Comparison of ENCODE assay signal across 29 mouse cellular contexts in the genomic region with DNA sequence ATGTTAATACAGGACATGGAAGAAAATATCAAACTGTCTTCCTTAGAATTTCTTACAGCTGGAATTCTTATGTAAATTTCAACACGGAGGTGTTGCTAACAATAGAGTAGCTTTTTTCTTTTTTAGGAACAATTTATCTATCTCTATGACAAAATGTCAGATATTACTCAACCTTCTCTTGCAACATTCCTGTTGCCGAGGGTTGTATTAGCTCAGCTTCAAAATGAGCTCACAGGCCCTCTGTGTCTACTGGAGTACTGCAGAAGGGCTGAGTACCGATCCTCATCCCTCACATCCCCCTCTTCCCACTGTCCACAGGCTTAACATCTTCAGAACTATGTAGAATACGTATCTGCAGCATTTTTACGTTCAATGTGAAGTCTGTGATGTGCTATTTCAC.
A peak's percentile ranks its signal among the peaks of the same experiment; 100 is the strongest.
DNase-seq lines count a peak whose midpoint lies in the region; ATAC-seq and TF ChIP-seq lines count a peak whose summit lies in the region.
"Had no signal": no experiment of that assay in that cellular context is flagged by ENCODE, and none has a peak within 500 bp of the region (broad histone marks: within the 10 kb centered on the region; RNA-seq: fewer than 3 reads in every experiment).

No protein-coding gene starts in this region.

- TF ChIP-seq CTCF in liver, postnatal 0 days (IDR thresholded peaks at IDR 0.05; ENCODE audit: low read depth): no peak
- TF ChIP-seq CTCF in gastrocnemius, adult 2 months (IDR thresholded peaks at IDR 0.05): no peak

- peak; percentile 13 for DNase-seq in adrenal gland, adult 2 months
- DNase-seq in adrenal gland, adult 8-10 months: no peak
- no peak for DNase-seq in liver, postnatal 0 days
- DNase-seq in liver (no peak), NIH3T3 (ENCODE audit: low read depth) (peak; percentile 48)
- DNase-seq in right cerebral cortex, postnatal 4 days: no peak
- no peak for DNase-seq in gastrocnemius, adult 2 months
- DNase-seq: cerebellum, adult 8-10 months; cerebellum, postnatal 25 days; gastrocnemius, postnatal 25 days; heart, postnatal 14 days; kidney, adult 18-20 months; kidney, postnatal 36 days; left cerebral cortex, postnatal 4 days; lung, adult 2 months; right cerebral cortex, postnatal 14 days; thymus, postnatal 14 days had no signal

- 60% methylated on average over 5 of the region's 5 CpGs for WGBS in liver, postnatal 0 days (ENCODE audit: insufficient replicate concordance)

- no peak overlapping the region for H3K4me2 ChIP-seq in liver, postnatal 0 days (ENCODE audit: low read depth, low read length)
- H3K4me2 ChIP-seq: embryonic facial prominence, embryonic 15.5 days; forebrain, embryonic 12.5 days; neural tube, embryonic 12.5 days had no signal

- H3K9ac ChIP-seq in liver, postnatal 0 days (replicated peaks): no peak overlapping the region
- H3K9ac ChIP-seq: embryonic facial prominence, embryonic 15.5 days; forebrain, embryonic 12.5 days; neural tube, embryonic 12.5 days had no signal

- intact Hi-C loops in gastrocnemius, adult 2 months (cut with DNase I): no loop called here

- H3K9me3 ChIP-seq in liver, postnatal 0 days (ENCODE audit: low read length): no peaks in the 10 kb centered on the region
- H3K9me3 ChIP-seq: embryonic facial prominence, embryonic 10.5 days; embryonic facial prominence, embryonic 15.5 days; forebrain, embryonic 12.5 days; hindbrain, embryonic 10.5 days; midbrain, embryonic 10.5 days; neural tube, embryonic 12.5 days had no signal

- H3K27me3 ChIP-seq in liver, postnatal 0 days (ENCODE audit: insufficient read depth, low read length): no peaks in the 10 kb centered on the region
- H3K27me3 ChIP-seq: embryonic facial prominence, embryonic 15.5 days; forebrain, embryonic 12.5 days; neural tube, embryonic 12.5 days had no signal

- H3K4me3 ChIP-seq in liver, postnatal 0 days (ENCODE audit: low read depth, low read length): no peak overlapping the region
- H3K4me3 ChIP-seq in gastrocnemius, adult 2 months: no peak overlapping the region
- H3K4me3 ChIP-seq: embryonic facial prominence, embryonic 10.5 days; embryonic facial prominence, embryonic 15.5 days; forebrain, embryonic 12.5 days; hindbrain, embryonic 10.5 days; layer of hippocampus, adult 2 months; midbrain, embryonic 10.5 days; myocyte; neural tube, embryonic 12.5 days had no signal

- H3K4me1 ChIP-seq in liver, postnatal 0 days (ENCODE audit: insufficient read depth): 0 out of 2 replicates have a peak, but pooled peaks cover 3% of the 10 kb centered on the region
- H3K4me1 ChIP-seq: embryonic facial prominence, embryonic 10.5 days; embryonic facial prominence, embryonic 15.5 days; forebrain, embryonic 12.5 days; hindbrain, embryonic 10.5 days; midbrain, embryonic 10.5 days; neural tube, embryonic 12.5 days had no signal

- TF ChIP-seq EP300 in liver, postnatal 0 days (IDR thresholded peaks at IDR 0.05; ENCODE audit: low read depth): no peak

- peak; percentile 74 for ATAC-seq in liver, postnatal 0 days
- peak; percentile 79 for ATAC-seq in megakaryocyte, adult 5-6 weeks (ENCODE audit: poor library complexity, severe bottlenecking)
- ATAC-seq: hindbrain, embryonic 16.5 days; midbrain, embryonic 16.5 days had no signal

- H3K36me3 ChIP-seq in liver, postnatal 0 days (replicated peaks; ENCODE audit: insufficient read depth, low read length): no peaks in the 10 kb centered on the region
- H3K36me3 ChIP-seq: embryonic facial prominence, embryonic 10.5 days; embryonic facial prominence, embryonic 15.5 days; forebrain, embryonic 12.5 days; hindbrain, embryonic 10.5 days; midbrain, embryonic 10.5 days; neural tube, embryonic 12.5 days had no signal

- H3K27ac ChIP-seq in liver, postnatal 0 days (ENCODE audit: low read depth): no peak overlapping the region
- H3K27ac ChIP-seq in gastrocnemius, adult 2 months: no peak overlapping the region
- H3K27ac ChIP-seq: embryonic facial prominence, embryonic 10.5 days; embryonic facial prominence, embryonic 15.5 days; forebrain, embryonic 12.5 days; hindbrain, embryonic 10.5 days; layer of hippocampus, adult 2 months; macrophage; midbrain, embryonic 10.5 days; neural tube, embryonic 12.5 days had no signal

Comparison
In these comparisons a context has a peak if more than half of its experiments do, and no peak if none do; other contexts are left out.
1. DNase-seq: peak in adrenal gland, adult 2 months (single experiment) and NIH3T3 (single experiment); none in adrenal gland, adult 8-10 months (single experiment), liver, postnatal 0 days (single experiment), liver (single experiment), right cerebral cortex, postnatal 4 days (single experiment) and gastrocnemius, adult 2 months (single experiment).